Mouse (Mus musculus) limb, embryonic 11.5 days (tissue): Measurements from ENCODE around the gene Mfn1. TPM values are rescaled to one million over a fixed set of nuclear protein-coding genes. Genes with fewer than 3 reads are reported as not detected.

Experiments
- ATAC-seq: fragments of 200-750 bp; cut with Nextera tagmentation; 2 replicates; pipeline ENCODE4 v1.8.0; 2017; ENCODE audit warnings: low read depth; ENCODE audit not compliant: insufficient number of reproducible peaks, low FRiP score, low TSS enrichment
- DNase-seq: peaks from one replicate; pipeline ENCODE4 v3.0.0-alpha.2; 2015; ENCODE audit warnings: low spot score
- H3K27ac ChIP-seq: fragments of 300-500 bp; sonication (generic); replicated peaks from 2 replicates; pipeline ENCODE4 v1.5.1; 2014; ENCODE audit warnings: low read depth, mild to moderate bottlenecking, low read length
- H3K27me3 ChIP-seq: fragments of 300-500 bp; sonication (generic); 2 replicates; pipeline ENCODE4 v1.6.1; 2014; ENCODE audit warnings: mild to moderate bottlenecking, low read length, mixed read lengths; ENCODE audit not compliant: control insufficient read depth, insufficient read depth
- H3K36me3 ChIP-seq: fragments of 300-500 bp; sonication (generic); 2 replicates; pipeline ENCODE4 v1.6.1; 2014; ENCODE audit warnings: mild to moderate bottlenecking, low read length, moderate library complexity, mixed read lengths; ENCODE audit not compliant: control insufficient read depth, insufficient read depth
- H3K4me1 ChIP-seq: fragments of 300-500 bp; sonication (generic); 2 replicates; pipeline ENCODE4 v1.6.1; 2014; ENCODE audit warnings: low read length, mixed read lengths; ENCODE audit not compliant: control insufficient read depth, insufficient read depth
- H3K4me2 ChIP-seq: fragments of 300-500 bp; sonication (generic); 2 replicates; pipeline ENCODE4 v1.6.1; 2014; ENCODE audit warnings: low read depth, mild to moderate bottlenecking, moderate library complexity; ENCODE audit not compliant: severe bottlenecking
- H3K4me3 ChIP-seq: fragments of 300-500 bp; sonication (generic); 2 replicates; pipeline ENCODE4 v1.5.1; 2014; ENCODE audit warnings: low read depth, low read length
- H3K9ac ChIP-seq: fragments of 300-500 bp; sonication (generic); 2 replicates; pipeline ENCODE4 v1.6.1; 2014; ENCODE audit warnings: mild to moderate bottlenecking, low read length
- H3K9me3 ChIP-seq: fragments of 300-500 bp; sonication (generic); 2 replicates; pipeline ENCODE4 v1.6.1; 2016; ENCODE audit warnings: low read length; ENCODE audit not compliant: control insufficient read depth
- WGBS: fragments of 180-500 bp; shearing (Covaris S2); extraction: QIAGEN DNeasy Blood & Tissue Kit; methylation state at CpG from one replicate; pipeline ENCODE4 v1.1.7; 2014; 5-methylcytosine and 5-hydroxymethylcytosine counted together
- polyA plus RNA-seq: library from polyadenylated mRNA; unstranded; fragments of >200 nt; fragmentation: Nextera tagmentation; extraction: Ambion mirVana; gene quantifications from 2 replicates; pipeline ENCODE4 v1.2.1, GENCODE M21; 2014

Gene Mfn1
- polyA plus RNA-seq, 1 experiment from 2014 or later = 28.3 TPM

DNA sequence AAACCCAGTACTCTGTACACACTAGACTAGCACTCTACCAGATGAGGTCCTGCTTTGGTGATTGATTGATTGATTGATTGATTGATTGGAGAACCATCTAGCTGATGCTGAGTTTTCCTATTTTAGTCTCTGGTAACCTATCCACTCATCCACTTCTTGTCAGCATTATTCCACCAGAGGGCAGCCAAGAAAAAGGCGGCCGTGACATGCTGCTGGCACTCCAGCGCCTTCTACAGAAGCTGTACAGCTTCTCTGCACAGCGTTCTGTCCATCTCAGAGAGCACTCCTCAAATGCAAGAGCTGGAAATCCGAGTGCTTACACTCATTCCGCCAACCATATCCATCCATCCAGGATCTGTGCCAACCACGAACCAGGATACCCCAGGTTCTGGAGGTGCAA lies 81.3 kb downstream of the Mfn1 start:
- Histone ChIP-seq H3K4me1 (no peaks in the 10 kb centered on the region), H3K4me2 (no peak overlapping the region), H3K27me3 (no peaks in the 10 kb centered on the region), H3K27ac (no peak overlapping the region), H3K9ac (no peak overlapping the region), H3K9me3 (no peaks in the 10 kb centered on the region), H3K36me3 (no peaks in the 10 kb centered on the region), H3K4me3 (no peak overlapping the region)
- ATAC-seq = no peak
- 40% methylated on average over 7 of the region's 7 CpGs for WGBS
- DNase-seq = peak; percentile 64

GRCm38 (mm10) chr3:32611606-32612170 lies 82.4 kb downstream of the Mfn1 start:
- 89% methylated on average over 11 of the region's 11 CpGs for WGBS
- Histone ChIP-seq H3K9ac (no peak overlapping the region), H3K4me1 (no peaks in the 10 kb centered on the region), H3K27me3 (no peaks in the 10 kb centered on the region), H3K36me3 (no peaks in the 10 kb centered on the region), H3K4me3 (no peak overlapping the region), H3K4me2 (no peak overlapping the region), H3K9me3 (no peaks in the 10 kb centered on the region), H3K27ac (no peak overlapping the region)
- no peak for DNase-seq
- ATAC-seq = no peak

DNA sequence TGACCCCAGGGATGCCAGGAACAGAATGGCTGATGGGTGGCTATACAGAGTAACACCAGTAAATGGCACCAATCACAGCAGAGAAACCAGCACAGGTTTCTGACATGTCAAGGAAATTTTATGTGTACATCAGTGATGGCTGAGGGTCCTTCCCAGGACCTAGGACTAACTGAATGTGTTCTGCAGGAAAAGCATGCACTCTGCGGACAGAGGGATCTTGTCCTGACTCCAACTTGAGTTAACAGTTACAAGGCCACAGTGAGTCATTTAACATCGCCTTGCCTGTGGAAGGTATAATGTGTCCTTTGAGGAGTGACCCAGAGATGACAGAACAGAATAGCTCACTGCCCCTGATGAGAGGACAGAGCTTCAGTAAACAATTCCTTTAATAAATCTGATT lies 85.5 kb downstream of the Mfn1 start:
- H3K4me1 ChIP-seq = no peaks in the 10 kb centered on the region

DNA sequence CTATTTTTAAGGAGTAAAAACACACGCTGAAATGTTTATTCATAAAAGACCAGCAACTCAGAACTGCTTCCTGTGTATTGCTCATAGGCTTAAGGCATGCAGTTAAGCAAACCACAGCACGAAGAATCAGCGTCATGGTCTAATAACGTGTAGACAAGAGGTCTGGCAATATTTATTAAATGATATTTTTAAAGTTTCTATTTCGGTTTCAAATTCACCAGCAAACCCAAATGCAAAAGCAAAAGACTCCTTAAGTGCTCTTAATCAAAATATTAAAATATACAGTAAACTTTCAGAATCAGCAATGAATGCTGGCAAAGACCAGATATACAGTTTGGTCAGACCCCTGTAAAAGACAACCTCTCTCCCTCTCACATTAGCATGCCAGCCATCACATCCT lies 86.1 kb downstream of the Mfn1 start:
- DNase-seq = no peak
- Histone ChIP-seq H3K4me3 (peak overlapping the region; percentile 55), H3K36me3 (no peaks in the 10 kb centered on the region), H3K27me3 (no peaks in the 10 kb centered on the region), H3K4me1 (no peaks in the 10 kb centered on the region), H3K4me2 (peak overlapping the region; percentile 54), H3K9me3 (no peaks in the 10 kb centered on the region), H3K27ac (no peak overlapping the region), H3K9ac (no peak overlapping the region)
- 81% methylated on average over 5 of the region's 5 CpGs for WGBS
- ATAC-seq = no peak

More for the DNA sequence above, 85.5 kb downstream of the Mfn1 start:
- Histone ChIP-seq H3K27ac (no peak overlapping the region), H3K4me3 (no peak overlapping the region), H3K27me3 (no peaks in the 10 kb centered on the region), H3K9ac (no peak overlapping the region), H3K9me3 (no peaks in the 10 kb centered on the region), H3K4me2 (no peak overlapping the region), H3K36me3 (no peaks in the 10 kb centered on the region)
- WGBS = 83% methylated on average over 2 of the region's 2 CpGs
- DNase-seq (no peak), ATAC-seq (no peak)

DNA sequence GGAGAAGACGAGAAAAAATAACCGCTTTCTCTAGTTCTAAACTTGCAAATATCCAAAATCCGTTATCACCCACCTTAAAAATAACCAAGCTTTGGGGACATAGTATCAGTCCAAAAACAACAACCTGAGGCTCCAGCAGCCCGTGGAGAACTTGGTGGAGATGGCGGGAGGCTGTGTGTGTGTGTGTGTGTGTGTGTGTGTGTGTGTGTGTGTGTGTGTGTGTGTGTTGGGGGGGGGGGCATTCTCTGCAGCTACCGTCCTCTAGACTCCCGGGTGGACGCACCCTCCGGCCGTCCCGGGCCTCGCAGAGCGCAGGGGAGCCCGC lies 86.7 kb downstream of the Mfn1 start:
- Histone ChIP-seq H3K9me3 (no peaks in the 10 kb centered on the region), H3K9ac (peak overlapping the region; percentile 76), H3K4me1 (no peaks in the 10 kb centered on the region), H3K4me3 (peak overlapping the region; percentile 55), H3K36me3 (no peaks in the 10 kb centered on the region), H3K4me2 (peak overlapping the region; percentile 54), H3K27me3 (no peaks in the 10 kb centered on the region), H3K27ac (no peak overlapping the region)
- no peak for DNase-seq
- 27% methylated on average over 5 of the region's 14 CpGs for WGBS
- peak; percentile 69 for ATAC-seq

DNA sequence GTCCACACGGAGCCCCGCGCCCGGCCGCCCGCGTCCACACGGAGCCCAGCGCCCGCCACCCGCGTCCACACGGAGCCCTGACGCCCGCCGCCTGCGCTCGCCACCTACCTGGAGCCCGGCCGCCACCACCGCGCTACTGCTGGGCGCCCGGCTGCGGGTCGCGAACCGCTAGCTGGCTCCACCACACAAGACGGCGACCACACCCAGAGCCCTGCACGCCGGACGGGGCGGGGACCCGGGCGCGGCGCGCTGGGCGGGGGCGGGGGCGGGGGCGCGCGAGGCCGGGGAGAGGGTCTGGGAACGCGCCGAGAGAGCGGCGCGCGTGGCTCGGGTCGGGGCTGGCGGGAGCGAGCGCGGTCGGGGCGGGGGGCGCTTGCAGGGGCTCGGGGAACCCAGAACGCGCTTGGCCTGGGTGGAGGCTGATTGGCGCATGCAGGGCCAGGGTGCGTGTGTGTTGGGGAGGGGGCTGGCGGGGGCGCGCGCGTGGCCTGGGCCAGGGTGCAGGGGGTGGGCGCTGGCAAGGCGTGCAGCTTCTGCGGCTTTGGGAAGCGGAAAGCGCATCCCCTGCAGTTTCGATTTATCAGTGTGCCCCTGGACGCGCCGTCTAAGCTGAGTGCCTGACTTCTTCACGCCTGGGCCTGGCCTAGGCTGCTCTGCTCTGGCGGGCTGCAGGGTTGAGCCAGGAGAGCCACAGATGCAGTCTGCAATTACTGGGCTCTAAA lies 87.2 kb downstream of the Mfn1 start, which contains the start of gene Gnb4:
TSS of gene Gnb4 (minus strand) at position 255 of the 722 bp plus-strand sequence.
- WGBS = 1% methylated on average over 66 of the region's 83 CpGs
- Histone ChIP-seq H3K4me2 (peak within 1 kb of the TSS; percentile 54), H3K27me3 (no peaks in the 10 kb centered on the region), H3K36me3 (no peaks in the 10 kb centered on the region), H3K27ac (no peak within 1 kb of the TSS), H3K9me3 (no peaks in the 10 kb centered on the region), H3K4me1 (no peaks in the 10 kb centered on the region), H3K4me3 (peak within 1 kb of the TSS; percentile 55), H3K9ac (peak within 1 kb of the TSS; percentile 76)
- DNase-seq (peak; percentile 88), ATAC-seq (peak; percentile 90)

GRCm38 (mm10) chr3:32617053-32617642 lies 87.9 kb downstream of the Mfn1 start:
- WGBS = 20% methylated on average over 16 of the region's 16 CpGs
- H3K4me2 ChIP-seq = peak overlapping the region; percentile 54
- no peaks in the 10 kb centered on the region for H3K27me3 ChIP-seq
- no peak for DNase-seq
- 0 out of 2 replicates have a peak, but pooled peaks have one; percentile 15 for ATAC-seq
- H3K4me3 ChIP-seq = peak overlapping the region; percentile 55
- H3K4me1 ChIP-seq = no peaks in the 10 kb centered on the region
- H3K36me3 ChIP-seq = no peaks in the 10 kb centered on the region
- H3K9me3 ChIP-seq = no peaks in the 10 kb centered on the region
- H3K27ac ChIP-seq = no peak overlapping the region
- peak overlapping the region; percentile 76 for H3K9ac ChIP-seq

GRCm38 (mm10) chr3:32621658-32622057 lies 92.4 kb downstream of the Mfn1 start:
- Histone ChIP-seq H3K4me1 (no peaks in the 10 kb centered on the region), H3K36me3 (no peaks in the 10 kb centered on the region), H3K9me3 (no peaks in the 10 kb centered on the region), H3K27me3 (no peaks in the 10 kb centered on the region), H3K4me3 (no peak overlapping the region), H3K9ac (no peak overlapping the region), H3K27ac (no peak overlapping the region), H3K4me2 (no peak overlapping the region)
- ATAC-seq = no peak
- 89% methylated on average over 1 of the region's 1 CpGs for WGBS
- DNase-seq = no peak
